Mouse (Mus musculus) cerebellum, postnatal 4 days (tissue): Measurements from ENCODE around the gene Dcst2.

ENCODE experiments used
- DNase-seq, 2 experiments: peaks; one replicate each; pipeline ENCODE4 v3.0.0; 2022; ENCODE audit warnings: low spot score in 2 of 2, mixed read lengths in 1 of 2

The Dcst2 gene

DNA sequence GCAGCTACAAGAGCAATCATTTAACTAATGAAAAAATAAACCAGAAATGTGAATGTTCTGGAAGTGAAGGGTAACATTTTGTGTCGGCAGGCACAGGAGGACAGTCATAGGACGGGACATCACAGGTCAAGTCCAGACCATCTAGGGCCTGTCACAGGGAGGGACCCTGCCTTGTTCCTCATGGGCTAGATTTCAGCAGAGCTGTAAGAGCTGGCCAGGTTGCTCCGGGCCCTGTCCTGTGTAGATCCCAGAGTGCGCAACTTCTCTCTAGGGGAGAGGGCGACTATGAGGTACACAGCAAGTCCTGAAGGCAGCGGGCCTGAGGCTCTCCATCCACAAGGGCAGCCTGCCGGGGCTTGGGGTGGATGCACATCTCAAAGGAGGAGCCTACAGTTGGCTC, at the start of gene Dcst2:
Gene Dcst2 (plus strand): TSS at position 301 of the 400 bp plus-strand sequence.
- no peak for DNase-seq

DNA sequence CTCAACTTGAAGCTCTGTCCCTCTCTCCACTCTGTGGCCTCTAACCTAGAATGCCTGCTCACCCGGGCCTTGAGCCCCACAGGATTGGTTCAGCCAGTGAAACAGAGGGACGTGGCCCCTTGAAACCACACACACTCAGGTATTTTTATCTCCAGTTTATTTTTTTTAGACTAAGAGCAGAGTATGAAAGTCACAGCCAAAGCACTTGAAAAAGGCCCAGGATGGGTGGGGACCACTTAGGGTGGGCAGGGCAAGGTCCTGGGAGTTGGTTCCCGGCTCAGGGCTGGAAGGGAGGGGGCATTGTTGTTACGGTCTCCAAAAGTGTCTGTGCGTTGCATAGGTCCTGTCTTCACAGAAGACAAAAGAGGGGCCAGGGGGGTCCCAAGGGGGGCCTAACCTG, 47.4 kb upstream of the Dcst2 start:
- no peak for DNase-seq

DNA sequence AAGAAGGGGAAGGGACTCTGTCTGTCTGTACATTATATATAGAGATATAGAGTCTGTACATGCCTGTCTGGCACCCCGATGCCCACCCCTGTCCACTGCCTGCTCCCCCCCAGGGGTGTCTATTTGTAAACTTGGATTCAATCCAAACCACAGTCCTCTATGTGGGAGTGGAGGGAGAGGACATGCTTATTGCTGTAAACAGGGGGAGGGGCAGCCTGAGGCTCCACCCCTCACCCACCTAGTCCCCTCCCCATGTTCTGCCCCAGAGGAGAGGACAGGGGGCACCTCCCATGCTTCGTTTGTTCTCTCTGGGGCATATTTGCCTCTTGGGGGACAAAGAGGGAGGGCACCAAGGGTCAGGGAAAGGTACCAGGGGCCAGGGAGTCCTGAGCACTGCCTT, 47.0 kb upstream of the Dcst2 start:
- DNase-seq, result no peak

DNA sequence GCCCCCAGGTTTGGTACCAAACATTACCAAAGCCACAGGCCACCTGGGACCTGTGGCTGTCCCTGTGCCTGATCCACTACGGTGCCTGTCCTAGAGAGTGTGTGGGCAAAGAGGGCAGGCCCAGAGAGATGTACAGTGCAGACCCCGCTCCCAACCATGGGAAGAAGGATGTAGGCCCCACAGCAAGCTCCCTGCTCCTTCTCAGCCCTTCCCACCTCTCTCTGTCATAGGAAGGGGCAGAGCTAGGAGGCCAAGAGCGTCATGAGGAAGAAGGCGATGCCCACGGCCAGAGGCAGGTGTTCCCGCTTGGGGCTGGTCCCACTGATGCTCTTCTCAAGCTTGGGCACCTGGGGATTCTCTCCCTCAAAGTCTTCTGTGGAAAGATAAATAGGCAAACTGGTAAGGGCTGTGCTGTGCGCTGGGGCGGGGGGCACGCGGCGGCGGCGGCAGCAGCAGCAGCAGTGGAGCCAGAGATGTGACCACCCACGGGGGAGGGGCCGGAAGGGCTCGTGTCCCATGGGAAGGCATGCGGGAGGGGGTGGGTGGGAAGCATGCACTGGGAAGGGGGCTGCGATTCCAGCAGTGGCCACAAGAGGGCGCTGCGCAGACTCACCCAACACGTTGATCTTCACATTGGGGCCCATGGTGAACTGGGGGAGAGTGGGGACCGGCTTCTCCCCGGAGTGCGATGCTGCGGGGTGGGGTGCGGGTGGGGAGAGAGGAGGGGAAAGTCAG, 46.4 kb upstream of the Dcst2 start:
- DNase-seq, result peak; percentile 79 to 89

DNA sequence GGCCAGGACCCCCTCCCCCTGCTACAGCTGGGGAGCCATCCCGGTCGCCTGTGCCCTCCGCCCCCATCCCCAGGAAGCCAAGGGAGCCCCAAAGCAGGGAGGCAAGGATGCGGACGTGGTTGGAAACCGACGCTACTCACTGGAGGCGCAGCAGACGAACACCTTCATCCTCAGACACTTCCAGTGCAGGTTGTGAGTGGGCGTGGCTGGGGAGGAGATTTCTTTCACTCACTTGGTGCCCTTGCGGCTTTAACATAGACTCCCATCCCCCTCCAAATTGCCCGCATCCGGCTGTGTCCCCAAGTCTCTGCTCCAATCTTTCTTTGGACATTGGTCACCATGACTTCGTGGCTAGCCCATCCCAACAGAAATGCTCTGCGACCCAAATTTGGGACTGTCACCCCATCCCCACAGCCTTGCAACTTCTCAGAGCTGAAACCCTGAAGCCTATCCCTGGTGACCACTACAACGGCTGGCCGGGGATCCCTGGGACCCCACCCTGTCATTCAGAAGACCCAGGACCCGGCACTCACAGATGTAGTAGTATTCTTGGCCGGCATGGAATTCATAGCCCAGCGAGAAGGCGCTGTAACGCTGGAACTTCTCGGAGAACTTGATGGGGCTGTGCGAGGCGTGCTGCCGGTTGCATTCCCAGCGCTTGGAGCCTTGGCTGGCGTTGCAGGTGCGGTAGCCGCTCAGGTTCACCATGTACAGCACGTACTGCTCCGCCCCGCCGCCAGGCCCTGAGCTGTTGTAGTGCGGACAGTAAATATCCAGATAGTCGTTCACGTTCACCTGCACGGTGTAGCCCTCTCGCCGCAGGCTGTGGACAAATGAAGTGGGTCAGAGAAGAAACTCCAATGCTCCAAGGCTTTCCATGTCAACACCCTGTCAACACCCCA, 45.6 kb upstream of the Dcst2 start:
- no peak for DNase-seq

DNA sequence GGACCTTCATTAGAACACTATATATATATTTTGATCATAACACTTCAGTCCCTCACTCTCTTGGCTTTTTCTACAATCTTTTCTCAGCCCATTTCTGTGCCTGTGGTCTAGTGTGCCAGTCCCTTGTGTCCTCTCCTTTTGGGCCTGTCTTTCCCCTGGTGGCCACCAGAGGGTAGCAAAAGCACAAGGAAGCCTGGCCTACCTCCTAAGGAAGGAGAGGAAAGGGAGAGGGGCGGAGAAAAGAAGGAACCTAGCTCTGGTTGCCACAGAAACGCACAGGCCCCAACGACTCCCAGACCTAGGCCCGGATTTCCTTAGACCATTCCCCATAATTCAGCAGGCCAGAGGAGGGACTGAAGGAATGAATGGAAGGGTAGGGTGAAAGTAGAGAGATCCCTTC, 44.9 kb upstream of the Dcst2 start:
- DNase-seq, result peak; percentile 84 to 90

DNA sequence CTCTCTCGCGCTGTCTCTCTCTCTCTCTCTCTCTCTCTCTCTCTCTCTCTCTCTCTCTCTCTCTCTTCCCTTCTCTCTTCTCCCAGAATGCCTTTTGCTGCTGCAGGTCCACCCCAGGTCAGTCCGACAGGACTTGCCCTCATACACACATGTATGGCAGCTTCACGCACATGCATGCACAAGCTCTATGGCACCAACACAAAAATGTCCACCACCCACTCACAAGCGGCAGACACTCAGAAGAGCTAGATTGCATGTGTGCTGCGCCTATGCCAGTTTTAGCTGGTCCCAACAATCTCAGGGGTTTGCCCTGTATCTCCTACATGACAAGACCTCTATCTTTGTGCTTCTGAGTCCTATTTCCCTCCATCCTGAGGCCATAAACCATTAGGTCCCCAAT, 44.5 kb upstream of the Dcst2 start:
- DNase-seq, result no peak

DNA sequence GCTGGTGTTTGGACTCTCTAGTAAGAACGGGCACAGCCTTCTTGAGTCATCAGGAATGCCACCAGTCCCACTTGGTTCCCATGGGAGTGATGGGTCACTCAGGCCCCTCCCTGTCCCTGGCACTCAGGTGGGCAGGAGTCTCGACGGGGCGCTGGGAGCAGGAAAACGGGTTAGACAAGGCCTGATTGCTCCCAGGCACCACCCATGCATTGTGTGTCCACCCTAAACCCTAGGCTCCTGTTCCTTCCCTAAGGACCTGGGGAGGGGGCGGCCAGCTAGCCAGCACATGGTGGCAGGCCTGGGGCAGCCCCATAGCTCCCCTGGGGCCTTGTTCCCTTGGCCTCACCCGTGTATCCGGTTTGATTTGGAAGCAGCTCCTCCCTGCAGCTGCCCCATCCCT, 43.5 kb upstream of the Dcst2 start:
- DNase-seq, result no peak

DNA sequence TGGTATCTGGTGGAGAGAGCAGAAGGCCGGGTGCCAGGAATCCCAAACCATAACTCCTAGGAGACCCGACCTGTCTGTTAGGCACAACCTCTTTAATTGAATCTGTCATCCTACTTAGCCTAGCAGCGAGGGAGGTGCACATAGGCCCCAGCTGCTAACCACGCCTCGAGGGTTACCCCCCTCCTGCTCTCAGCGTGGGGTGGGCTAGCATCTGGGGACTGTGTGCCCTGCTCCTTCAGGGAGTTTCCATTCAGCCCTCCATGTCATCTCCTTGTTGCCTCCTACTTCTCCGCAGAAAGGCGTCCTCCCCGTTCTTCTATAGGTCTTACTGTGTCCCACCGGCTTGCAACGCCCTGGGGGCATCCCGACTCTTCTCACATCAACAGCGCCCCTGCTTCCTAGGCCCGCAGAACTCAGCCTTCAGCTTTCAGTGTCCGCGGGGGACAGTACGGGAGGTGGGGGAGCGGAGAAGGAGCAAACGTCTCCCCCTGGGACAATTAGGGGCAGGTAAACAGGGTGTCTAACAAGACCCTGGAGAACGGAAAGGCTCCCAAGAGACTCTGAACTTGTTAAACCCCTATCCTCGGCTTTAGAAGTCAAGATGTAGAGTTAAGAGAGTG, 42.7 kb upstream of the Dcst2 start:
- DNase-seq, result no peak

DNA sequence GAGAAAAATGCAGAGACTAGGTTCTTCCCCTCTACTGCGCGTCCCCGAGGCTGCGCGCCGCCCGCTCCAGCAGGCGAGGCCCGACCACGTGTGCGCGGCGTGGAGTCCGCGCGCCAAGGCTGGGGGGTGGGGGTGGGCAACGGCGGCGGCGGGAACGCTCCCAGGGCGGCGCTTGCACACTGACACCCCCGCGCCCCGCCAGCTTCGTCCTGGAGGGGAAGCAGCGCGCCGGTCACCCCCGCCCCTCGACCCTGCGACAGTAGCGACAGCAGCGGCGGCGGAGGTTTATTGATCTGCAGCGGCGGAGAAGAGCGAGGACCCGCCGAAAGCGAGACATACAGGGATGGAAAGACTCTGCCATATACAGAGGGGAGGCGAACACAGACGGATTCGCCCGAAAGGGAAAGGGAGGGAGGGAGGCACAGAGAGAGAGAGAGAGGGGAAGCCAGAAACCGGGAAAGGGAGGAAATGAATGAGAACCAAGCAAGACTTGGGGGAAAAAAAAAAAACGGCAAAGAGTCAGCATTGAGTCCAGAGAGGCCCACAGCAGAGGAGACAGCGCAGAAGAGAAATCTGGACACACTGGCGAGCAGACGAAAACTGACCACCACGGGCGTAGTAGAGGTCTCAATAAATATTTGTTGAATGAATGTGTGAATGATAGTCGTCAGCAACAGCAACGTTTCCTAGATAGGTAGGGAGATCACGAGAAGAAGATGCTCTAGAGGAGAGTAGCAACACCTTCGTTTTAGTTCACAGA, 42.0 kb upstream of the Dcst2 start:
- peak in 1 of 2 experiments; percentile 32 for DNase-seq

DNA sequence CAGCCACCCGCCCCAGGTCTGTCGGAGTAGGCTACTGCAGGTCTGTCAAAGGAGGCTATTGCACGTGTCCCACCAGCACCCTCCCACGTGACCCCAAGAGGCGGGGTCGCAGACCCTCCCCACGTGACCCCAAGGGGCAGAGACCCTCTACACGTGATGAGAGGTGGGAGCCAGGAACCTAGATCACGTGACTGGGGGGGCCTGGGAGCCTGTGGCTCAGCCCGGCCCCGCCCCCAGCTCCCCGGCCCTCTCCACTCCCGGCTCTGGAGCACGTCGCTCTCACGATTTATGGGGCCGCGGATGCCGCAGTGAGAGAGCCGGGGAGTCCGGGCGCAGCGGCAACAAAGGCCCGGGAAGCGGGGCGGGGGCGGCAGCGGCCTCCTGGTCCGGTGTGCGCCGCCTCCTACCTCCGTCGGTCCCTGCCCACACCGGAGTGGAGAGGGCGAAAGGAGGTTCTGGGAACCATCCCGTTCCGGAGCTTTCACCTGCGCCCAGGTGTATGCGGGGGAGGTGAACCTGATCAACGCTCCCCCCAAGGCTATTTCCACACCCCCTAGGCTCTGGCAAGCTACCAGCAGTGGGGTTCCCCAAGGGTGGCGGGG, 41.1 kb upstream of the Dcst2 start:
- peak in 1 of 2 experiments; percentile 50 for DNase-seq

DNA sequence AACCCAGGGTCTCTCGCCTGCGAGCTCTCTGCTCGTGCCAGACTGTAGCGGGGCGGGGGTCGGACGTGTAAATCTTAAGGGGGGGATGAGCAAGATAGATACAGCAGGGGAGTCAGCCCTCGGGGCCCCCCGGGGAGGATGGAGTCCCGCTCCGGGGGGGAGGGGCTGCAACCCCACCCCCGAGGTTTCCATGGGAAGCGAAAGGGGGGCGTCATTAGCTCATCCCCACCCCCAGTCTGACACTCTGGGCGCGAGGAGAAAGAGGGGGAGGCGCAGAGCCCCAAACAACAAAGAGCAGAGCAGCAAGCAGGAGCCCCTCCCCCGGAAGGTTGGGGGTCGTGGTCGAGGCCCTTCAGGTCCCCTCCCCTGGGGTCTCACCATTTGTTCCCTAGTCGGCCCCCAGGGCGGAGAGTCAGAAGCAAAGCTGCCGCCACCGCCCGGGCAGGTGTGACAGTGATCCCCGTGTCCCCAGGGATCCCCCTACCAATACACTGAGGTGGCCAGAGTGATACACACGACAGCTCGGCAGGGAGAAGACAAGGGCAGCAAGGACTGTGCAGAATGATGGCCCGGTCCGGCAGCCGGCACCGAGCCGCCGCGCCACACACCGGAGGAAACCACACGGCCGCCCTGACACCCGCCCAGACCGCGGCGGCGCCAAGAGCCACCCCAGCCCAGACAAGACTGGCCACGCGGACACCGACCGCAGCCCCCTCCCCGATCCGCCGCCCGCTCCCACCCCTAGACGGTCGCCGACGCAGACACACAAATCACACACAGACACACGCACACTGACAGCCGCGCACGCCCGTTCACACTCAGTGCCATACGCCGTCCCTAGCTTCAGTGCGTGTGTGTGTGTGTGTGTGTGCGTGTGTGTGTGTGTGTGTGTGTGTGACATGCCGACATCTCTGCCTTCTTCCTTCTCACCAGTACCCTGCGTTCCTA, 40.3 kb upstream of the Dcst2 start:
- peak in 1 of 2 experiments; percentile 37 for DNase-seq

DNA sequence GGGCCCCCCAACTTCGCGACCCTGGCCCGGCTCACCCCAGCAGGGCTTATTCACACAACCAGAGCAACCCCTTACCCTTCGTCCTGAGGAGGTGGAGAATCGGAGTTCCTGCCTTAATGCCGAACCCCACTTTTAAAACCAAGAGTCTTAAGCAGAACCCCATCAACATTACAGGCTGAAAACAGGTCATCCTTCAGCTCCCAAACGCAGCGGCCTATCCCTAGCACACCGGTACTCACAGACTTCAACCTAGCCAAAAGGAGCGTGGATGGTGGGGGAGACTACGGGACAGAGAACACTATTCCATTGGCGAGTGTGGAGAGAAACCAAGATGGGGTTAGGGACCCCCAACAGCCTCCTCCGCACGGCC, 39.7 kb upstream of the Dcst2 start:
- no peak for DNase-seq

DNA sequence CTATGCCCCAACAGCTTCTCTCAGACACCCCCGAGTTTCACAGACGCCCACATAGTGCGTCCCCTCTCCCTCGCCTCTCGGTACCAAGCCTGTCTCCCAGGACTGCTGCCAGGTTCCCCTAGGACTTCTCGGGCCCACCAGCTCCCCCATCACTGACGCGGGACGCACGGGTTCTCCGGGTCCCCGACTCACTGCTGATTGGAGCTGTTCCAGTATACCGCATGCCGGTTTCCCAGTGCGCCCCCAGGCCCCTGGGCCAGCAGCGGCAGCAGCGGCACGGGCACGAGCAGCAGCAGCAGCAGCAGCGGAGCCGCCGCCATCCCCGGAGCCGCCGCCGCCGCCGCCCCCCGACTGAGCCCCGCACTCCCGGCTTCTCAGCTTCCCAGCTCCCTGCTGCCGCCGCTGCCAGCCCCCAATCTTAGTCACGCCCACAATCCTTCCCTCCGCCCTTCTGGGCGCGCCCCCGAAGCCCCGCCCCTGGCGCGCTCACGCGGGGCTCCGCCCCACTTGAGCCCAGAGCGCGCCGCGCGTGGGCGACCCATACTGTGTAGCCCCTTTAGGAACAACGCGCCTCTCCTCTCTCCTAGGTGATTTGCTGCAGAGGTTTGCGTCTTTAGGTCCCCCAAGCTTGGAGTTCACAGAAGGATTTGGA, 39.1 kb upstream of the Dcst2 start, which contains the start of gene Efna3:
Gene Efna3 (minus strand): TSS at position 452 of the 652 bp plus-strand sequence.
- DNase-seq, result peak; percentile 63 to 70

DNA sequence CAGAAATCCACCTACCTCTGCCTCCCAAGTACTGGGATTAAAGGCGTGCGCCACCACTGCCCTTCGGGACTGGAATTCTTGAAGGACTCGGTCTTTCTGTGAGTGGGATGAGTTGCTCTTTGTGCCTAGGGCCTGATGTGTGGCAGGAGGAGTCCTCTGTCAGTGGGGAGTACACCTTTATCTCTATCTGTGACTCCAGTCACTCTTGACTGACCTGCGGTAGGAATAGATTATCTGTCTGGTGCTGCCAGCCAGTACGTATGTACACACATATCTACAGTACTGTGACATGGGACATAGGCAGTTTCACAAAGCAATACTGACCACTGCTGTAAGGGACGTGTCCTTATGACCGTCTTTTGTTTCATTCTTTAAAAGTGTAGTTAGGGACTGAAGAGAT, 35.9 kb upstream of the Dcst2 start:
- DNase-seq, result no peak

DNA sequence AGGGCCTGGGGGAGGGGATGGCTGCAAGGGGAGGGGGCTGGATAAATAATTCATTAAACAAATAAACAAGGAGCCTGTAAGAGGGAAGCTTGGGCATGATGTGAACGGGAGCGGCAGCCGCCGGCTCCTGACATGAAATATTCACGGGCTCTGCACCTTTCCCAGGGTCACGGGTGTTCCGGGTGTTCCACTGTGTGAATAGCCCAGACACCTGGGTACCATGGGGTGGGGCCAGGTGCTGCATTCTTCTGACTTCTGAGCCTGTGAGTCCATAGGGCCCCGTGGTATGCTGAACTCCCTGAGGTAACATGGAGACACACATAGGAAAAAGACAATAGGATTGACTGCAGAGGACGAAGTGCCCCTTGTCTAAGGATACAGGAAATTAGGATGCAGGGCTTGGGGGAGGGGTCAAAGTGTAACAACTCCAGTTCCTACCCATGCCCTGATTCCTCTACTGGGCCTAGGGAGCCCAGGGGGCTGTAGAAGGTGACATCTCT, 34.4 kb upstream of the Dcst2 start:
- no peak for DNase-seq

DNA sequence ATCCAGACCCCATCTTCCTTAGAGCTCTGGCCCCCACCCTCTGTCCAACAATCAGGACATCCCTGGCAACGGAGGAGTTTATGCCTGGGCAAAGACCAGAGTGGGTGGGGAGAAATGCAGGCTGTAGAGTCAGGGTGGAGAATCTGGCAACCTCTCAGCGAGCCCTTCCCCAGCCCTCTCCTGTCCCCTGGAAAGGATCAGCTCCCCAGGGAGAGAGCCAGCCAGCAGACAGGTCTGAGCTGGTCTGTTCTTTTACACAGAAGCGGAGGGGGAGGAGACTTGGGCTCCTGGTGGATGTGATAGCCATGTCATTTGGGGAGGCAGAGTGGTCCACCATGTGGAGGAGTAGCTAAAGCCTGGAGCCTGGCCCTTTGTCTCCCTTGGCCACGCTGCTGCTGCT, 33.2 kb upstream of the Dcst2 start:
- DNase-seq, result no peak

DNA sequence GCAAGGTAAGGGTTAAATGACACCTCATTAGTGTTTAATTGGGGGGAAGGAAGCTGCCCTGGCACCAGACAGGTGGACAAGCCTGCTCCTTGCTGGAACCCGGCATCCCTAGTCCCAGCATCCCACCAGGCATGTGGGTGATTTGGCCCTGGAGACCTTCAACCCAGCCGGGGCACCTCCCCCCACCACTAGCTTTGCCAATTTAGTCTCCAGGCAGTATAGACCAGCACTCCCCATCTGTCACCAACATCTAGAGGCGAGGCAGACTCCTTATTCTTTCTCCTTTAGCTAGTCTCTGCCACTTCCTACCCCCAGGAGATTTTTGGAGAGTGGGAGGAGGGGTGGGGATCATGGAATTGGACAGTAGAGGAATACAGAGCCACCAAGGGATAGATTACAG, 31.4 kb upstream of the Dcst2 start:
- peak in 1 of 2 experiments; percentile 38 for DNase-seq

DNA sequence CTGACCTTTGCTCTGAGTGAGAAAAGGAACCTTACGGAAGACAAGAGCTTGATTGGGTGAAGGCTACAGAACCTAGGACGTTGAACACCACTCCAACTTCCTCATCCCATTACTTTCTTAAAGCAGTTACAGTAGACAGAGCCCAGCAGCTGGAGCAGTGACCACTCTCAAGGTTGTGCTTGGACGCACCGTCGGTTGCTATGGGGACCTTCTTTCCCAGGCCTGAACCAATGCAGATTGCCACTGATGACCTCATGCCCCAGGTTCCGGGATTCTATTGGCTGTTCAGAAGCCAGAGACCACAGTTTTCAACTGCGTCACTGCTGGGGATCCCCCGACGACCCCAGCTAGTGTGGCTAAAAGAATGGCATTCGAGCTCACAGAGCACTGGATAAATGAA, 30.8 kb upstream of the Dcst2 start:
- no peak for DNase-seq
